Mouse (Mus musculus): ENCODE data around the gene Mis12. TPM values are rescaled to one million over a fixed set of nuclear protein-coding genes. Genes with fewer than 3 reads are reported as not detected.

Mis12 gene
- polyA plus RNA-seq, 1 experiment = 4.7 TPM

DNA sequence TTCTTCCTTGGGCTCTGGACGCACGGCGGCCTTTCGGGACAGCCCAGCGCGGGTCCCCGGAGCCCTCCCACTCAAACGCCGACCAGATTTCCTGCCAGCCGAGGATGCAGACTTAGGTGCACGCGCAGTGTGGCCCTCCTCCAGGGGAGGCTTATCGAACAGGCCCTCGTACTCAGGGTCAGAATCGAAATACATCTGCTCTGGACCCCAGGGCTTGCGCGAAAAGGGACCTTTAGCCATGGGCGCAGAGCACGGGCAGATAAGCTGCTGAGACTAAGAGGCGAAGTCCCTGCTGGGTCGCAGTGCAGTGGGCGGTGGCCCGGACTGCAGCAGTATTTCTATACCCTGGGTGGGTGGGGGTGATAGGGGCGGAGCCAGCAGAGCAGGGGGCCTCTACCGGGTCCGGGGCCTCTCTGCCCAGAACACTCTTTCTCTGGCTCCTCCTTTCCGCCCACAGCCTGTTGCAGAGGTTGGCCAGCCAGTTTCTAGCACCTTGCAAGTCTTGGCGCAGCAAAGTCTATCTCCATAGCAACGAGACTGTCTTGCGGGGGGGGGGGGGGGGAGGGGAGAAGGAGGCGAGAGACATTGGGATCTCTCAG lies 13.9 kb downstream of the Mis12 start, which contains the start of gene 6330403K07Rik:
Gene 6330403K07Rik (minus strand): TSS at position 351 of the 599 bp plus-strand sequence.
- Histone ChIP-seq H3K4me3 (ENCODE audit: control insufficient read depth, low read depth, low read length) (peak within 1 kb of the TSS; percentile 54), H3K27ac (ENCODE audit: control insufficient read depth, insufficient read depth, low read depth, low read length) (no peak within 1 kb of the TSS), H3K4me1 (ENCODE audit: control insufficient read depth, insufficient read depth, low read length) (peaks cover 7% of the 10 kb centered on the region), H3K27me3 (ENCODE audit: control insufficient read depth, insufficient read depth, low read length) (no peaks in the 10 kb centered on the region), H3K36me3 (ENCODE audit: control insufficient read depth, insufficient read depth, low read length) (no peaks in the 10 kb centered on the region)
- TF ChIP-seq POLR2A (IDR thresholded peaks at IDR 0.05; ENCODE audit: control insufficient read depth, low read depth, low read length) = no peak
- TF ChIP-seq CTCF (IDR thresholded peaks at IDR 0.05; ENCODE audit: control insufficient read depth, insufficient read depth, insufficient replicate concordance, low read depth, low read length) = no peak

DNA sequence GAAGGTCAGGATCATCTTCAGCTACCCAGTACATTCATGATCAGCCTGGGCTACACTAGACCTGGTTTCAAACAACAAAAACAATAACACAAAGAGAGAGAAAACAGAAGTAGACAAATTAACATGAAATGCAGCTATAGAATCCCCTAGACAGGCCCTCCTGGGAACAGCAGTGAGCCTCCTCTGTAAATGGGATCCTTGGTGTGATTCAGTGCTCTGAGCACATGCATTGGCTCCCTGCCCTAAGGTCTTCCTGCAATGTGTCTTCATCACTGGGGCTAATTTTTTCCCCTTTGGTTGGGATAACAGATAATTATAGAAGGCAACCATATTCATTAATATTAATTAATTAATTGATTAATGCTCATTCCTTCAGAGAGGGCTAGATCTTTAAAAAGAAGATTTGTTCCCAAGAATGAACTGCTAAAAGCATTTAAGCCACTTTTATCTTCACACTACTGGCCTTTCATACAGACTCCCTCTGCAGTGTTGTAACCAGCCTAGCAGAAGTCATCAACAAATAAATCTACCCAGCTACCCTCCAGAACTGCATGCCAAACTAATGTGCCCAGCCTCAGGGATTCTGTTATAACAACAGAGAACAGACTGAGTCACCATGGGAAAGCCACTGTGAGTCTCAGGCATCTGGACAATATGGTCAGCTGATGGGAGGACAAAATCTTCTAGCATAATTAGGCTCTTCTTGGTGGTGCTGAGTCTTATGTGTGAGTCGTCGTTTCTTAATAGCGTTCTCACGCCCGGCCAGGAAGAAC lies 20.3 kb downstream of the Mis12 start:
- no peaks in the 10 kb centered on the region for H3K27me3 ChIP-seq (ENCODE audit: control insufficient read depth, insufficient read depth, low read length)
- H3K27ac ChIP-seq (ENCODE audit: control insufficient read depth, insufficient read depth, low read depth, low read length) = no peak overlapping the region
- TF ChIP-seq POLR2A (IDR thresholded peaks at IDR 0.05; ENCODE audit: control insufficient read depth, low read depth, low read length) (no peak), CTCF (IDR thresholded peaks at IDR 0.05; ENCODE audit: control insufficient read depth, insufficient read depth, insufficient replicate concordance, low read depth, low read length) (no peak)
- no peaks in the 10 kb centered on the region for H3K4me1 ChIP-seq (ENCODE audit: control insufficient read depth, insufficient read depth, low read length)
- H3K4me3 ChIP-seq (ENCODE audit: control insufficient read depth, low read depth, low read length) = no peak overlapping the region
- H3K36me3 ChIP-seq (ENCODE audit: control insufficient read depth, insufficient read depth, low read length) = no peaks in the 10 kb centered on the region

DNA sequence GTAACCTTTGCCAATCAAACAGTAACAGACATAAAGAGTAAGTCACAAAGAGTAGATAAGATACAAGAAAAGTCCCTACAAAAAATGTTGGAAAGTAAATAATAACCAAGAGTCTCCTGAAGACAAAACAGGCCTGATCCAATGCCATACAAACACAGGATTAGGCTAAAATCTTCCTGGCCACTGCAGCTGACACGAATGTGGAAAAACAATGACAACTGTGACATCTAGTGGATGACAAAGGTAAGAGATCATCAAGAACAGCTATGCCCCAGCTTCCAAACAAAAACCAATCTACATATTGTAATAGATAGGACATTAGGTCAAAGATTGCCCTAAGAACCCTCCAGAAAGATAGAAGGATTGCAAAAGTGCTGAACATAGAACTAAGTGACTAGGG lies 33.1 kb downstream of the Mis12 start:
- Histone ChIP-seq H3K4me3 (ENCODE audit: control insufficient read depth, low read depth, low read length) (no peak overlapping the region), H3K27me3 (ENCODE audit: control insufficient read depth, insufficient read depth, low read length) (no peaks in the 10 kb centered on the region), H3K4me1 (ENCODE audit: control insufficient read depth, insufficient read depth, low read length) (no peaks in the 10 kb centered on the region), H3K36me3 (ENCODE audit: control insufficient read depth, insufficient read depth, low read length) (no peaks in the 10 kb centered on the region), H3K27ac (ENCODE audit: control insufficient read depth, insufficient read depth, low read depth, low read length) (no peak overlapping the region)
- TF ChIP-seq CTCF (IDR thresholded peaks at IDR 0.05; ENCODE audit: control insufficient read depth, insufficient read depth, insufficient replicate concordance, low read depth, low read length) (no peak), POLR2A (IDR thresholded peaks at IDR 0.05; ENCODE audit: control insufficient read depth, low read depth, low read length) (no peak)

DNA sequence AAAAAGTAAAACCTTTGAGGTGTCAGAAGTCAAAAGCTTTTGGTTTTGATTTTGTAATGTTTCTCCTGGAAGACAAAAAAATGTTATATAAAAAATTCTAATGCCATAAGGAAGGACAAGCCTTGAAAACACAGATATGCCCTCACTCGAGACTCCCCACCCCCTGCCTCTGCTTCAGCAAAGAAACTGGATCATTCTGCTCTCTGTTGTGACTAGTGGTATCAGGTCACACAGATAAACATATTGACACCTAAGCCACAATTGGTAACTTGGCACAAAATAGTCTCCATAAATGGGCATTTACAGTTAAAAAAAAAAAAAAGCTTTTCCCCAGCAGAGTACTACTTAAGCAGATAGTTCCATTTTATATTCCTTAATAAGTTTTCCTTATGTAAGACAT lies 56.9 kb downstream of the Mis12 start:
- Histone ChIP-seq H3K4me1 (ENCODE audit: control insufficient read depth, insufficient read depth, low read length) (no peaks in the 10 kb centered on the region), H3K36me3 (ENCODE audit: control insufficient read depth, insufficient read depth, low read length) (no peaks in the 10 kb centered on the region), H3K27me3 (ENCODE audit: control insufficient read depth, insufficient read depth, low read length) (no peaks in the 10 kb centered on the region), H3K4me3 (ENCODE audit: control insufficient read depth, low read depth, low read length) (no peak overlapping the region), H3K27ac (ENCODE audit: control insufficient read depth, insufficient read depth, low read depth, low read length) (no peak overlapping the region)
- TF ChIP-seq POLR2A (IDR thresholded peaks at IDR 0.05; ENCODE audit: control insufficient read depth, low read depth, low read length) (no peak), CTCF (IDR thresholded peaks at IDR 0.05; ENCODE audit: control insufficient read depth, insufficient read depth, insufficient replicate concordance, low read depth, low read length) (no peak)

Other genes starting within 250 kb of the Mis12 start
- 0.13 and 0.16 TPM in 2 replicates for gene Scimp, start 207.0 kb upstream of the Mis12 start, polyA plus RNA-seq (2012; rRNA removed)
- gene Rabep1, start 174.8 kb upstream of the Mis12 start, polyA plus RNA-seq (2012; rRNA removed) = 2.8 and 3.4 TPM in 2 replicates
- 65.4 and 80.9 TPM in 2 replicates for gene Nup88, start 49.6 kb upstream of the Mis12 start, polyA plus RNA-seq (2012; rRNA removed)
- 78.5 and 97.4 TPM in 2 replicates for gene Rpain, start 49.4 kb upstream of the Mis12 start, polyA plus RNA-seq (2012; rRNA removed)
- gene C1qbp, start 36.6 kb upstream of the Mis12 start, polyA plus RNA-seq (2012; rRNA removed) = 21.9 and 22.1 TPM in 2 replicates
- gene Dhx33, start 15.2 kb upstream of the Mis12 start, polyA plus RNA-seq (2012; rRNA removed) = 13.8 and 16.1 TPM in 2 replicates
- 37.2 and 41.8 TPM in 2 replicates for gene Derl2, start 230 bp downstream of the Mis12 start, polyA plus RNA-seq (2012; rRNA removed)
- 0.24 TPM in 1 of 2 replicates, not detected in the other for gene 6330403K07Rik, start 13.9 kb downstream of the Mis12 start, polyA plus RNA-seq (2012; rRNA removed)
- gene Nlrp1a, start 125.1 kb downstream of the Mis12 start, polyA plus RNA-seq (2012; rRNA removed) = not detected in 2 replicates
- gene Nlrp1b, start 211.1 kb downstream of the Mis12 start, polyA plus RNA-seq (2012; rRNA removed) = 0.05 and 0.21 TPM in 2 replicates

Measured in testis, adult 2 months (tissue).